Mouse (Mus musculus): ENCODE measurements at regions not wholly inside any gene's neighbourhood (a gene's known extent, or its start where the extent isn't known, plus 50 kb on each side); places are given as distances from the start of the nearest gene placed in this dataset.

GRCm38 (mm10) chr1:167943121-167943520 lies 254.1 kb downstream of the Lmx1a start:
- H3K4me1 ChIP-seq (replicated peaks): no peaks in the 10 kb centered on the region
- no peaks in the 10 kb centered on the region for H3K9me3 ChIP-seq (replicated peaks)
- no peak overlapping the region for H3K27ac ChIP-seq
- no peak for DNase-seq
- no peaks in the 10 kb centered on the region for H3K36me3 ChIP-seq
- no peak overlapping the region for H3K9ac ChIP-seq
- WGBS (ENCODE audit: insufficient replicate concordance): 66% methylated on average over 8 of the region's 8 CpGs
- no peak overlapping the region for H3K4me2 ChIP-seq
- H3K27me3 ChIP-seq: no peaks in the 10 kb centered on the region
- ATAC-seq (ENCODE audit: low read depth): no peak
- no peak overlapping the region for H3K4me3 ChIP-seq (replicated peaks)

DNA sequence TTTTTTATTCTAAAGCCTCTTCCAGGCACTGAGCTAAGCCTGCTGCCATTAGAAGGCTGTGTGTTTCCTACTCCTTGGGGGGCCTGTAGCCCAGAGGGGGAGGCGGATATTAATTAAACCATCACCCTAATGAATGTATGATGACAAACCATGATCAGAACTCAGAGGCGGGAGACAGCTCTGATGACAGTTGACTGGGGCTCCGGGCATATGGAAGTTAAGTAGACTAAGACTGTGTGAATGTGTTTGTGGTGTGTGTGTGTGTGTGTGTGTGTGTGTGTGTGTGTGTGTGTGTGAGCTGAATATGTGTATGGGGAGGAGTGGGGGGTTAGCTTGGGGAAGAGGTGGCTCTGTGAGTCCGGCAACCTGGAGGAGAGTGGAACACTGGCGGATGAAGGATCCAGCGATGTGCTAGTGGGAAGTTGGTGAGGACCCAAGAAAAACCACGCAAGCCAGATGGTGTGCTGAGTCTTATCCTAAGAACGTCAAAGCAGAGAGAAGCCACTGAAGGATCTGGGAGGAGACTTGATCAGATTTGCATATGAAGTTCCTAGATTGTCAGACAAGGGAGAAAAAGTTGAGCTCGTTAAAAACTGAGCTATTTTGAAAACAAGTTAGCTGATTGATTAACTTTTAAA lies 256.7 kb downstream of the Lmx1a start:
- Histone ChIP-seq H3K4me2 (no peak overlapping the region), H3K27ac (no peak overlapping the region), H3K9ac (no peak overlapping the region), H3K4me3 (replicated peaks) (no peak overlapping the region), H3K9me3 (replicated peaks) (no peaks in the 10 kb centered on the region), H3K27me3 (no peaks in the 10 kb centered on the region), H3K36me3 (no peaks in the 10 kb centered on the region), H3K4me1 (replicated peaks) (no peaks in the 10 kb centered on the region)
- WGBS (ENCODE audit: insufficient replicate concordance): 57% methylated on average over 9 of the region's 9 CpGs
- no peak for ATAC-seq (ENCODE audit: low read depth)
- no peak for DNase-seq

DNA sequence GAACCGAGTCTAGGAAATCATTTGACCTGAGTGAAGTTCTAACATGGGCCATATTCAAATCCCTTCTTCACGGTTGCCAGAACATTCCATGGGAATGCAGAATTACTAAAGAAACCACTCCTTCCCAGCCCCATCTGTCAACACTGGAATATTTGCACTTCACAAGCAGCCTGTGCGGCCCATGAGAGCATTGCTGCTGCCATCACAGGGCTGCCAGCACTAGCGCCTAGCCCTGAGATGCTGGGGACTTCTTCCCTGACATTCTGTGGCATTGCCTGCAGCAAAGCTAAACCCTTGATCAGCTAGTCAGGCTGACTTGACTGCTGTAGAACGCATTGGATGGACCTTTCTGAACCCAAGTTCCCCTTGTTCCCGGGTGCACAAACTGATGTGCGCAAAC lies 258.8 kb downstream of the Lmx1a start:
- ATAC-seq (ENCODE audit: low read depth) (no peak), DNase-seq (no peak)
- Histone ChIP-seq H3K9me3 (replicated peaks) (no peaks in the 10 kb centered on the region), H3K27me3 (no peaks in the 10 kb centered on the region), H3K4me3 (replicated peaks) (no peak overlapping the region), H3K9ac (no peak overlapping the region), H3K27ac (no peak overlapping the region), H3K4me2 (no peak overlapping the region), H3K36me3 (no peaks in the 10 kb centered on the region), H3K4me1 (replicated peaks) (no peaks in the 10 kb centered on the region)
- 63% methylated on average over 7 of the region's 7 CpGs for WGBS (ENCODE audit: insufficient replicate concordance)

DNA sequence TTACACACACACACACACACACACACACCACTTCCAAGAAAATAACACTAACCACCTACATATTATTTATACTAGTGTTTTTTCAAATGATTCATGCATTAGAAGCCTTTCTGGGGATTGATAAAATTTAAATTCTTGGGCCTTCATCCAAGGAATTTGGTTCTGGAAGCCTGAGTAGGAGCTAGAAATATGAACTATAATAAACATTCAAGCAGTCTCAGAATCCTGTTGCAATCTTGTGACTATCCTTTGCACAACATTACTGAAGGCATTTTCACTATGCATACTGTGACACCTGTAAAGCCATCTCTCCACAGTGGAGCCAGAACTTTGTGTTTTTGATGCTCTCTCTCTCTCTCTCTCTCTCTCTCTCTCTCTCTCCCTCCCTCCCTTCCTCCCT lies 262.7 kb downstream of the Lmx1a start:
- no peaks in the 10 kb centered on the region for H3K27me3 ChIP-seq
- no peak overlapping the region for H3K4me2 ChIP-seq
- H3K4me1 ChIP-seq (replicated peaks): no peaks in the 10 kb centered on the region
- H3K36me3 ChIP-seq: no peaks in the 10 kb centered on the region
- no peak overlapping the region for H3K27ac ChIP-seq
- no peak overlapping the region for H3K4me3 ChIP-seq (replicated peaks)
- DNase-seq: no peak
- no peak overlapping the region for H3K9ac ChIP-seq
- H3K9me3 ChIP-seq (replicated peaks): no peaks in the 10 kb centered on the region
- no peak for ATAC-seq (ENCODE audit: low read depth)

DNA sequence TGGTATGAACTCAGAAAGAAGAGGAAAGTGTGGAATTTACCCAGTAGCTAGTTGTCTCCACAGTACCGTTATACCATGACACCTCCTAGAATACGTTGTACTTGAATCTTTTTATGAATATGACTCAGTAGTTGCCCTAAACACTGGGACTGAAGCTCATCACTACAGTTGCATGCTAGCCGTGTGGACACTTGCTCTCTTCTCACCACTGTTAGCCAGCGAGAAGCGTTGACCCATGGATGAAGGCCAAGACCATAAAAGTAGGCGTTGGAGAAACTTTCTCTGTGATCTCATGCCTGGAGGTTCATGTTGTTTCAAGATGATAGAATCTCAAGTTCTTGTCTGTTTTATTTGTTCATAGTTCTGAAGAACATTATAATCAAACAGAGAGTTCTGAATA lies 269.5 kb downstream of the Lmx1a start:
- Histone ChIP-seq H3K9ac (no peak overlapping the region), H3K4me3 (replicated peaks) (no peak overlapping the region), H3K9me3 (replicated peaks) (no peaks in the 10 kb centered on the region), H3K27ac (no peak overlapping the region), H3K27me3 (no peaks in the 10 kb centered on the region), H3K4me1 (replicated peaks) (no peaks in the 10 kb centered on the region), H3K4me2 (no peak overlapping the region), H3K36me3 (no peaks in the 10 kb centered on the region)
- DNase-seq (no peak), ATAC-seq (ENCODE audit: low read depth) (no peak)
- WGBS (ENCODE audit: insufficient replicate concordance): 75% methylated on average over 6 of the region's 6 CpGs

GRCm38 (mm10) chr1:167969545-167969944 lies 280.5 kb downstream of the Lmx1a start:
- DNase-seq: no peak
- no peak for ATAC-seq (ENCODE audit: low read depth)

GRCm38 (mm10) chr1:167969985-167970384 lies 280.9 kb downstream of the Lmx1a start:
- no peaks in the 10 kb centered on the region for H3K9me3 ChIP-seq (replicated peaks)
- DNase-seq (no peak), ATAC-seq (ENCODE audit: low read depth) (no peak)
- no peaks in the 10 kb centered on the region for H3K27me3 ChIP-seq
- 60% methylated on average over 5 of the region's 5 CpGs for WGBS (ENCODE audit: insufficient replicate concordance)
- H3K27ac ChIP-seq: no peak overlapping the region
- no peak overlapping the region for H3K9ac ChIP-seq
- H3K36me3 ChIP-seq: no peaks in the 10 kb centered on the region
- no peak overlapping the region for H3K4me2 ChIP-seq
- H3K4me1 ChIP-seq (replicated peaks): no peaks in the 10 kb centered on the region
- no peak overlapping the region for H3K4me3 ChIP-seq (replicated peaks)

More at GRCm38 (mm10) chr1:167969545-167969944, 280.5 kb downstream of the Lmx1a start:
- Histone ChIP-seq H3K9ac (no peak overlapping the region), H3K9me3 (replicated peaks) (no peaks in the 10 kb centered on the region), H3K27me3 (no peaks in the 10 kb centered on the region), H3K4me2 (no peak overlapping the region), H3K27ac (no peak overlapping the region), H3K4me3 (replicated peaks) (no peak overlapping the region), H3K36me3 (no peaks in the 10 kb centered on the region), H3K4me1 (replicated peaks) (no peaks in the 10 kb centered on the region)
- 65% methylated on average over 3 of the region's 3 CpGs for WGBS (ENCODE audit: insufficient replicate concordance)

- Histone ChIP-seq H3K9me3 (replicated peaks) (no peaks in the 10 kb centered on the region), H3K27ac (no peak overlapping the region), H3K4me1 (replicated peaks) (no peaks in the 10 kb centered on the region), H3K4me3 (replicated peaks) (no peak overlapping the region), H3K9ac (no peak overlapping the region), H3K36me3 (no peaks in the 10 kb centered on the region), H3K27me3 (no peaks in the 10 kb centered on the region), H3K4me2 (no peak overlapping the region)
- DNase-seq (no peak), ATAC-seq (ENCODE audit: low read depth) (no peak)
- 67% methylated on average over 3 of the region's 3 CpGs for WGBS (ENCODE audit: insufficient replicate concordance)
Measured at GRCm38 (mm10) chr1:167976708-167977107, 287.7 kb downstream of the Lmx1a start.

DNA sequence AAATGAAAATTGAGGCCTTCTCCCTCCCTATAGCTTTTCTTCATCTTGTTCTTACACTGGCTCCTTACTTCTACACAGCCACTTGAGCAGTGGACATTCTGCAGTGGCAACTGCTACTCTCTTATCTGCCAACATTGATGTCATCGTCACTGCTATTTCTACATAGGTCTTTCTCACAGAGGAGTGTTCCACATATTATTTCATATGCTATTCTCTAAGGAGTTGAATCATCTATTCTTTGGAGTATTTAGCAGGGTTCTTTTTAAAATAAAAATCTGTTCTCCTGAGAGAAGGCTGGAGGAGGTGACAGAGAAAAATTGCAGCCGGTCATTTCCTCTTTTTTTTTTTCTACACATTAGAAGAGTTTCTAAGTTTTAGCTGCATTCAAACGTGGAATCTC lies 290.1 kb downstream of the Lmx1a start:
- WGBS (ENCODE audit: insufficient replicate concordance): 50% methylated on average over 3 of the region's 3 CpGs
- Histone ChIP-seq H3K27me3 (no peaks in the 10 kb centered on the region), H3K4me1 (replicated peaks) (no peaks in the 10 kb centered on the region), H3K4me2 (no peak overlapping the region), H3K9me3 (replicated peaks) (no peaks in the 10 kb centered on the region), H3K36me3 (no peaks in the 10 kb centered on the region), H3K27ac (no peak overlapping the region), H3K4me3 (replicated peaks) (no peak overlapping the region), H3K9ac (no peak overlapping the region)
- DNase-seq (no peak), ATAC-seq (ENCODE audit: low read depth) (no peak)

DNA sequence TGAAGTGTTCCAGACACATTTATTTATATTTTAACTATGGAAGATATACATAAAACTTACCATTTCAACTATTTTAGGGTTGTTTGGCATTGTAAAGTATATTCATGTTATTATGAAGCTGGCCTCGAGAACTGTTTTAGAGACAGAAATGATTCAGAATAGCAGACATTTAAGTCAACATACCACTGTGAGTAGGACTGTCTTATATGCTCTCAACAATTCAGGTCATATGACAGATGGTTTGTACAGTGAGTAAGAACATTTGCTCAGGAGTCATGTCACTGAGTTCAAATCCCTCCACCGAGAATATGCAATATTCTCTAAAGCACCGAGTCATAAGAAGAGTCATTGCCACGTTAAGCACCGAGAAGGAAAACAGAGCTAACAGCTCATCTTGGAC lies 290.6 kb downstream of the Lmx1a start:
- no peak for ATAC-seq (ENCODE audit: low read depth)
- DNase-seq: no peak
- no peak overlapping the region for H3K4me2 ChIP-seq
- WGBS (ENCODE audit: insufficient replicate concordance): 80% methylated on average over 5 of the region's 5 CpGs
- no peaks in the 10 kb centered on the region for H3K9me3 ChIP-seq (replicated peaks)
- no peaks in the 10 kb centered on the region for H3K27me3 ChIP-seq
- H3K36me3 ChIP-seq: no peaks in the 10 kb centered on the region
- no peak overlapping the region for H3K4me3 ChIP-seq (replicated peaks)
- H3K27ac ChIP-seq: no peak overlapping the region
- no peak overlapping the region for H3K9ac ChIP-seq
- no peaks in the 10 kb centered on the region for H3K4me1 ChIP-seq (replicated peaks)

GRCm38 (mm10) chr1:167981292-167981691 lies 292.3 kb downstream of the Lmx1a start:
- Histone ChIP-seq H3K4me3 (replicated peaks) (no peak overlapping the region), H3K27me3 (no peaks in the 10 kb centered on the region), H3K27ac (no peak overlapping the region), H3K9ac (no peak overlapping the region), H3K4me2 (no peak overlapping the region), H3K9me3 (replicated peaks) (no peaks in the 10 kb centered on the region), H3K36me3 (no peaks in the 10 kb centered on the region), H3K4me1 (replicated peaks) (no peaks in the 10 kb centered on the region)
- WGBS (ENCODE audit: insufficient replicate concordance): 63% methylated on average over 2 of the region's 2 CpGs
- DNase-seq: no peak
- no peak for ATAC-seq (ENCODE audit: low read depth)

DNA sequence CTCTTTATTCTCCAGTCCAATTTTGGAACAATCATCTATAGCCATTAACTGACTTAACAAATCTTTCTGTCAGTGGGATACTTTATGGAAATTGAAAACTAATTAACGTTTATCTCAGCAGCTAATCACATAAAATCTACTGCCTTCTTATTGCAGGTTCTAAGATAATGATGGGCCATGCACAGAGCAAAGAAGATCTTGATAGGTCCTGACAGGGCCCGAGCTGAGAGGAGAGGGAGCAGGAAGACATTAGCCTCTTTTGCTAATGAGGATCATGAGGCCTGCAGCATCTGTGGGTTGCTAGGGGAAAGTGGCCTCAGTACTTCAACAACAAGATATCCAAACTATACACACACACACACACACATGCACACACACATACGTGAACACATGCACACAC lies 318.4 kb downstream of the Lmx1a start:
- 56% methylated on average over 3 of the region's 3 CpGs for WGBS (ENCODE audit: insufficient replicate concordance)
- DNase-seq (no peak), ATAC-seq (ENCODE audit: low read depth) (no peak)
- no peaks in the 10 kb centered on the region for H3K36me3 ChIP-seq
- no peak overlapping the region for H3K27ac ChIP-seq
- no peaks in the 10 kb centered on the region for H3K4me1 ChIP-seq (replicated peaks)
- no peaks in the 10 kb centered on the region for H3K9me3 ChIP-seq (replicated peaks)
- H3K27me3 ChIP-seq: no peaks in the 10 kb centered on the region
- no peak overlapping the region for H3K4me3 ChIP-seq (replicated peaks)
- no peak overlapping the region for H3K4me2 ChIP-seq
- H3K9ac ChIP-seq: no peak overlapping the region

Data from liver, embryonic 13.5 days (tissue).